Mouse (Mus musculus) thymus, adult 2 months (tissue): ENCODE data around the gene Myo1e.

ENCODE experiments used
- CTCF ChIP-seq: fragments of 200-500 bp; IDR thresholded peaks from 2 replicates; pipeline ENCODE4 v1.5.1; 2012; ENCODE audit warnings: mild to moderate bottlenecking, control low read depth, low read length, moderate library complexity, borderline replicate concordance; ENCODE audit not compliant: control insufficient read depth, poor library complexity, insufficient read depth; ENCODE audit errors: extremely low read depth
- POLR2A ChIP-seq: fragments of 200-500 bp; IDR thresholded peaks from 2 replicates; pipeline ENCODE4 v1.6.1; 2012; ENCODE audit warnings: mild to moderate bottlenecking, low read length, control low read depth, moderate library complexity; ENCODE audit not compliant: control insufficient read depth, poor library complexity, insufficient read depth; ENCODE audit errors: extremely low read depth

DNA sequence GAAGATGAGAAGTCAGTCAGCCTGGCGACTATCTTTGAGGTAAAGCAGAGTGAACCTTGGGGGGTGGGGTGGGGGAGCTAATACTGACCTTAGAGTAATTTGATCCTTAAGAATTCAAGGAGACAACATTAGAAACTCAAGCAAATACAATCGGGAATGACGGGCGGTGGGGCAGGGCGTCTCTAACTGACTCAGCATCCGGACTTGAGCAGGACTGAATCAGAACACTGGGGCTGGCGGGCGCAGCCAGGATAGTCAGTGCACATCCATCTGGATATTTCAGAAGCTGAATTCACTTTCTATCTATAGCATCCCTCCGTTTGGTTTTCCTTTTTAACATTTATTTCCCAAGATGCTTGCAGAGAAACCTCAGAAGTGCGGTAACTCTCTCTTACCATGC is 47.1 kb upstream of the Myo1e start:
- TF ChIP-seq CTCF (no peak), POLR2A (no peak)
